23 mouse cellular contexts compared by ENCODE assay signal in genomic region chr16:97476524-97476923, GRCm38 (mm10). TPM values are rescaled to one million over a fixed set of nuclear protein-coding genes. Genes with fewer than 3 reads are reported as not detected.
DNase-seq lines count a peak whose midpoint lies in the region; ATAC-seq and TF ChIP-seq lines count a peak whose summit lies in the region.
"Had no signal": no experiment of that assay in that cellular context is flagged by ENCODE, and none has a peak within 500 bp of the region (broad histone marks: within the 10 kb centered on the region; RNA-seq: fewer than 3 reads in every experiment).

No protein-coding gene starts in this region.

- 19% methylated on average over 1 of the region's 1 CpGs for WGBS in liver, embryonic 16.5 days (ENCODE audit: insufficient replicate concordance)
- WGBS in liver, embryonic 11.5 days = 50% methylated on average over 1 of the region's 1 CpGs
- WGBS in small intestine, adult 2 months = 59% methylated on average over 1 of the region's 1 CpGs
- 96% methylated on average over 1 of the region's 1 CpGs for WGBS in midbrain, embryonic 16.5 days

- DNase-seq in adrenal gland, adult (ENCODE audit: inconsistent age in 2 of 2, low spot score in 1 of 2) = peak; percentile 35 to 45
- no peak for DNase-seq in adrenal gland, postnatal 10 days
- no peak for DNase-seq in liver, embryonic 11.5 days (ENCODE audit: low spot score)
- no peak for DNase-seq in Muller cell, postnatal 12 days (ENCODE audit: inconsistent ontology term)
- DNase-seq: cerebellum, adult 11-12 months; cerebellum, adult 9-10 months; cerebellum, postnatal 25 days; gastrocnemius, postnatal 36 days had no signal

- ATAC-seq in liver, embryonic 16.5 days (ENCODE audit: low read depth) = peak; percentile 24; the same call in 1 of the 2 replicates
- no peak for ATAC-seq in liver, embryonic 11.5 days (replicated peaks; ENCODE audit: low FRiP score)
- peak; percentile 46 for ATAC-seq in granulocyte monocyte progenitor cell, adult 5-6 weeks (replicated peaks; ENCODE audit: poor library complexity, severe bottlenecking)
- ATAC-seq in midbrain, embryonic 16.5 days = no peak
- ATAC-seq: forebrain, embryonic 14.5 days; intestine, embryonic 15.5 days had no signal

- no peaks in the 10 kb centered on the region for H3K9me3 ChIP-seq in liver, embryonic 16.5 days (replicated peaks; ENCODE audit: control insufficient read depth, low read length)
- H3K9me3 ChIP-seq in liver, embryonic 11.5 days (ENCODE audit: control insufficient read depth, low read length) = no peaks in the 10 kb centered on the region
- H3K9me3 ChIP-seq in midbrain, embryonic 16.5 days (replicated peaks; ENCODE audit: control insufficient read depth, low read length, poor library complexity, severe bottlenecking) = no peaks in the 10 kb centered on the region
- H3K9me3 ChIP-seq: embryonic facial prominence, embryonic 10.5 days; forebrain, embryonic 10.5 days; heart, embryonic 12.5 days; hindbrain, embryonic 10.5 days; intestine, embryonic 15.5 days had no signal

- H3K4me2 ChIP-seq in liver, embryonic 16.5 days (ENCODE audit: low read depth, low read length) = no peak overlapping the region
- no peak overlapping the region for H3K4me2 ChIP-seq in liver, embryonic 11.5 days
- H3K4me2 ChIP-seq in midbrain, embryonic 16.5 days (ENCODE audit: low read length) = no peak overlapping the region
- H3K4me2 ChIP-seq: heart, embryonic 12.5 days; hindbrain, embryonic 14.5 days; intestine, embryonic 15.5 days had no signal

- no peak overlapping the region for H3K27ac ChIP-seq in liver, embryonic 16.5 days (ENCODE audit: low read length)
- H3K27ac ChIP-seq in liver, embryonic 11.5 days (ENCODE audit: low read depth, low read length) = no peak overlapping the region
- peak overlapping the region; percentile 8; the same call in 1 of the 2 replicates for H3K27ac ChIP-seq in small intestine, adult 2 months (ENCODE audit: insufficient read depth, low read depth, low read length)
- H3K27ac ChIP-seq in midbrain, embryonic 16.5 days (ENCODE audit: low read length) = no peak overlapping the region
- H3K27ac ChIP-seq: embryonic facial prominence, embryonic 10.5 days; forebrain, embryonic 10.5 days; hindbrain, embryonic 10.5 days; hindbrain, embryonic 14.5 days; intestine, embryonic 15.5 days had no signal

- H3K36me3 ChIP-seq in liver, embryonic 16.5 days (ENCODE audit: control insufficient read depth, insufficient read depth) = no peaks in the 10 kb centered on the region
- no peaks in the 10 kb centered on the region for H3K36me3 ChIP-seq in liver, embryonic 11.5 days (ENCODE audit: control insufficient read depth, insufficient read depth, low read length)
- peaks cover 43% of the 10 kb centered on the region for H3K36me3 ChIP-seq in small intestine, adult 2 months (ENCODE audit: control insufficient read depth, insufficient read depth, low read length)
- no peaks in the 10 kb centered on the region for H3K36me3 ChIP-seq in midbrain, embryonic 16.5 days (ENCODE audit: control insufficient read depth, insufficient read depth, low read length)
- H3K36me3 ChIP-seq: embryonic facial prominence, embryonic 10.5 days; forebrain, embryonic 10.5 days; heart, embryonic 12.5 days; hindbrain, embryonic 10.5 days; intestine, embryonic 15.5 days had no signal

- H3K4me1 ChIP-seq in liver, embryonic 16.5 days (ENCODE audit: control insufficient read depth, low read depth, low read length) = no peaks in the 10 kb centered on the region
- H3K4me1 ChIP-seq in liver, embryonic 11.5 days (replicated peaks; ENCODE audit: control insufficient read depth, insufficient read depth, low read length) = no peaks in the 10 kb centered on the region
- H3K4me1 ChIP-seq in small intestine, adult 2 months (ENCODE audit: control insufficient read depth, insufficient read depth, insufficient read length, low read length) = peaks cover 30% of the 10 kb centered on the region
- H3K4me1 ChIP-seq in midbrain, embryonic 16.5 days (ENCODE audit: control insufficient read depth, insufficient read depth, low read length) = no peaks in the 10 kb centered on the region
- H3K4me1 ChIP-seq: embryonic facial prominence, embryonic 10.5 days; forebrain, embryonic 10.5 days; hindbrain, embryonic 10.5 days; intestine, embryonic 15.5 days had no signal

- no peak for TF ChIP-seq POLR2A in small intestine, adult 2 months (IDR thresholded peaks at IDR 0.05; ENCODE audit: low read depth, low read length)

- no peak overlapping the region for H3K9ac ChIP-seq in liver, embryonic 16.5 days (ENCODE audit: low read depth, low read length)
- no peak overlapping the region for H3K9ac ChIP-seq in liver, embryonic 11.5 days (ENCODE audit: low read depth, low read length)
- no peak overlapping the region for H3K9ac ChIP-seq in midbrain, embryonic 16.5 days (ENCODE audit: low read depth, low read length)
- H3K9ac ChIP-seq: heart, embryonic 12.5 days; hindbrain, embryonic 14.5 days; intestine, embryonic 15.5 days had no signal

- H3K4me3 ChIP-seq in liver, embryonic 16.5 days (ENCODE audit: low read depth, low read length) = no peak overlapping the region
- H3K4me3 ChIP-seq in liver, embryonic 11.5 days (ENCODE audit: low read depth, low read length) = no peak overlapping the region
- H3K4me3 ChIP-seq in small intestine, adult 2 months (ENCODE audit: low read depth, low read length) = no peak overlapping the region
- no peak overlapping the region for H3K4me3 ChIP-seq in midbrain, embryonic 16.5 days (ENCODE audit: low read depth, low read length)
- H3K4me3 ChIP-seq: embryonic facial prominence, embryonic 10.5 days; forebrain, embryonic 10.5 days; heart, embryonic 12.5 days; hindbrain, embryonic 10.5 days; intestine, embryonic 15.5 days had no signal

- TF ChIP-seq CTCF in small intestine, adult 2 months (IDR thresholded peaks at IDR 0.05; ENCODE audit: extremely low read depth, insufficient read length, insufficient replicate concordance, low read depth, low read length) = no peak

- no peaks in the 10 kb centered on the region for H3K27me3 ChIP-seq in liver, embryonic 16.5 days (ENCODE audit: control insufficient read depth, insufficient read depth, low read depth, low read length)
- H3K27me3 ChIP-seq in liver, embryonic 11.5 days (replicated peaks; ENCODE audit: control insufficient read depth, insufficient read depth, low read length) = no peaks in the 10 kb centered on the region
- no peaks in the 10 kb centered on the region for H3K27me3 ChIP-seq in small intestine, adult 2 months (ENCODE audit: control insufficient read depth, insufficient read depth, low read length)
- no peaks in the 10 kb centered on the region for H3K27me3 ChIP-seq in midbrain, embryonic 16.5 days (ENCODE audit: control insufficient read depth, insufficient read depth, low read depth, low read length)
- H3K27me3 ChIP-seq: heart, embryonic 12.5 days; intestine, embryonic 15.5 days had no signal

RNA-seq across cellular contexts. Expression of gene Mx1, which starts 13.8 kb away (rescaled TPM):
- total RNA-seq in adrenal gland, postnatal 10 days (2021) = 1 to 10 TPM in 1 of 2 experiments, under 1 TPM in 1; 0.61 to 1.7 TPM
- 0.20 and 0.39 TPM in 2 replicates for polyA plus RNA-seq in liver, embryonic 16.5 days (2015; fragmentation: Nextera tagmentation; extraction: Ambion mirVana)
- 0.38 and 0.66 TPM in 2 replicates for polyA plus RNA-seq in liver, embryonic 11.5 days (2014; fragmentation: Nextera tagmentation; extraction: Ambion mirVana)
- total RNA-seq in granulocyte monocyte progenitor cell, adult 5-6 weeks (2014; fragmentation: Nextera tagmentation) = 0.73 and 6.5 TPM in 2 replicates
- total RNA-seq in granulocyte monocyte progenitor cell, adult 5-6 weeks (2017) = 1.3 and 2.2 TPM in 2 replicates
- 1.0 and 1.2 TPM in 2 replicates for polyA plus RNA-seq in small intestine, adult 2 months (2012; rRNA removed)
- 0.06 TPM in 1 of 2 replicates, not detected in the other for polyA plus RNA-seq in midbrain, embryonic 16.5 days (2015; fragmentation: Nextera tagmentation; extraction: Ambion mirVana)
- polyA plus RNA-seq: embryonic facial prominence, embryonic 10.5 days; forebrain, embryonic 14.5 days; heart, embryonic 12.5 days; hindbrain, embryonic 10.5 days; hindbrain, embryonic 14.5 days had no signal

RNA-seq across cellular contexts. Expression of gene Fam3b, which starts 38.1 kb away (rescaled TPM):
- under 1 TPM in 1 of 2 experiments, not detected in 1; 0.36 TPM for total RNA-seq in adrenal gland, postnatal 10 days (2021)
- not detected in 2 replicates for polyA plus RNA-seq in liver, embryonic 16.5 days (2015; fragmentation: Nextera tagmentation; extraction: Ambion mirVana)
- not detected in 2 replicates for polyA plus RNA-seq in liver, embryonic 11.5 days (2014; fragmentation: Nextera tagmentation; extraction: Ambion mirVana)
- 1.1 TPM in 1 of 2 replicates, not detected in the other for total RNA-seq in granulocyte monocyte progenitor cell, adult 5-6 weeks (2014; fragmentation: Nextera tagmentation)
- total RNA-seq in granulocyte monocyte progenitor cell, adult 5-6 weeks (2017) = 2.3 TPM in 1 of 2 replicates, not detected in the other
- polyA plus RNA-seq in small intestine, adult 2 months (2012; rRNA removed) = 64.5 and 78.2 TPM in 2 replicates
- not detected in 2 replicates for polyA plus RNA-seq in midbrain, embryonic 16.5 days (2015; fragmentation: Nextera tagmentation; extraction: Ambion mirVana)
- total RNA-seq: gastrocnemius, adult 8-10 months; gastrocnemius, postnatal 36 days; heart, adult 8-10 months; heart, postnatal 25 days had no signal
- polyA plus RNA-seq: C2C12; embryonic facial prominence, embryonic 10.5 days; forebrain, embryonic 10.5 days; forebrain, embryonic 14.5 days; heart, embryonic 12.5 days; hindbrain, embryonic 10.5 days; hindbrain, embryonic 14.5 days had no signal

Comparison
In these comparisons a context has a peak if more than half of its experiments do, and no peak if none do; other contexts are left out.
1. DNase-seq: peak in adrenal gland, adult (2 of 2); none in adrenal gland, postnatal 10 days (single experiment), liver, embryonic 11.5 days (single experiment) and Muller cell, postnatal 12 days (single experiment).
2. ATAC-seq: peak in liver, embryonic 16.5 days (single experiment) and granulocyte monocyte progenitor cell, adult 5-6 weeks (single experiment); none in liver, embryonic 11.5 days (single experiment) and midbrain, embryonic 16.5 days (single experiment).
3. RNA of gene Fam3b, which starts 38.1 kb away (polyA plus RNA-seq): 64.5 to 78.2 TPM in small intestine, adult 2 months; not detected in liver, embryonic 16.5 days, not detected in liver, embryonic 11.5 days and not detected in midbrain, embryonic 16.5 days; every median in the first group is over 10 times any median in the second.